Mouse (Mus musculus) neural tube, postnatal 0 days (tissue): ENCODE measurements around the gene Clec4a2. TPM values are rescaled to one million over a fixed set of nuclear protein-coding genes. Genes with fewer than 3 reads are reported as not detected.

Experiments
- polyA plus RNA-seq: library from polyadenylated mRNA; unstranded; fragments of >200 nt; fragmentation: Nextera tagmentation; extraction: Ambion mirVana; gene quantifications from 2 replicates; pipeline ENCODE4 v1.2.1, GENCODE M21; 2015

Gene Clec4a2
- 3.2 and 4.2 TPM in 2 replicates for polyA plus RNA-seq

GRCm38 (mm10) chr6:123106128-123106527 lies at the start of gene Clec4a2:
TSS of gene Clec4a2 (plus strand) at chr6:123106428.

GRCm38 (mm10) chr6:123172593-123172992 lies 66.4 kb downstream of the Clec4a2 start, which contains the start of gene Clec4b2:
TSS of gene Clec4b2 (plus strand) at chr6:123172893.

Other genes with a start within 250 kb of the Clec4a2 start
- gene Necap1, start 232.0 kb upstream of the Clec4a2 start, polyA plus RNA-seq, result 158 and 165 TPM in 2 replicates
- gene Clec4a1, start 184.6 kb upstream of the Clec4a2 start, polyA plus RNA-seq, result 1.9 and 2.3 TPM in 2 replicates
- gene Clec4a3, start 153.9 kb upstream of the Clec4a2 start, polyA plus RNA-seq, result 1.8 TPM in 2 replicates
- gene Clec4a4, start 116.1 kb upstream of the Clec4a2 start, polyA plus RNA-seq, result not detected in 2 replicates
- not detected in 2 replicates for gene Clec4b1, start 56.5 kb upstream of the Clec4a2 start, polyA plus RNA-seq
- not detected in 2 replicates for gene Clec4b2, start 66.5 kb downstream of the Clec4a2 start, polyA plus RNA-seq
- 1.2 and 2.6 TPM in 2 replicates for gene Clec4n, start 123.4 kb downstream of the Clec4a2 start, polyA plus RNA-seq
- 0.34 TPM in 1 of 2 replicates, not detected in the other for gene Clec4d, start 155.7 kb downstream of the Clec4a2 start, polyA plus RNA-seq
- gene Clec4e, start 183.4 kb downstream of the Clec4a2 start, polyA plus RNA-seq, result not detected in 2 replicates
- not detected in 2 replicates for gene Vmn2r19, start 201.9 kb downstream of the Clec4a2 start, polyA plus RNA-seq